Mouse (Mus musculus): ENCODE measurements around the gene Fancc.

The Fancc gene

DNA sequence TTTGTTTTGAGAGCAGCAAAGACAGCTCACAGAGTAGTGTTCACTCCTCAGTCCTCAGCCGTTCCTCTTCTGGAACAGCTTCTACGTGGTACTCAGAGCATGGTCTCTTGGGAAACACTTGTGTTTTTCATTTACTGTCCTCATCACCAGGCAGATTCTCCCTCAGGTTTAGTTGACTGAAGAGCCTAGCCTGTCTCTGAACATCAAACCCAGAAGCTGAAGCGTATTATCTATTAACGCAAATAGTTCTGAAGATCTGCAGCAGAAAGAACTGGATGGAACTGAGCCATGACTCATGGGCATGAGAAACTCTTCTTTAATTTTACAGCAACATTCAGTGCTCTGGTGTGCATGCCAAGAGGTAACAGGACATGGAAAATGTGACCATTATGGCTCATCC is 147.0 kb downstream of the Fancc start:
- ATAC-seq (ENCODE audit: low TSS enrichment): no peak

DNA sequence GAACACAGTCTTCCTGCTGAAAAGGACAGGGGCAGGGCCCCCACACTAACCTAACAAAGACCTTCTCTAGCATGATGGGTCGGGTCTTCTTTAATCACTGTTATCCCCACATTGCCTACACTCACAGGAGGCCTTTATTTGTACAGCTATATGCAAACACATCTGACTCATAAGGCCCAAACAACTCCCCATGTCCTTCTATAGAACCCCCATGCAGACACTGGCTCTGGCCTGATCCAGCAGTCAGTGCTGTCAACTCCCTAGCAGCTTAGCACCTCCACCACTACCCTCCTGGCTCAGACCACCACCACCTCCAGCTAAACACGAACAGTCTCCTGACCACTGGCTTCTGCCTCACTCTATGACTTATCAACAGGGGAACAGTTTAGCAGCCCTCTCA is 149.4 kb downstream of the Fancc start:
- ATAC-seq (ENCODE audit: low TSS enrichment): no peak

- ATAC-seq (ENCODE audit: low TSS enrichment): no peak
These were observed 151.4 kb downstream of the Fancc start for GRCm38 (mm10) chr13:63345476-63346225.

DNA sequence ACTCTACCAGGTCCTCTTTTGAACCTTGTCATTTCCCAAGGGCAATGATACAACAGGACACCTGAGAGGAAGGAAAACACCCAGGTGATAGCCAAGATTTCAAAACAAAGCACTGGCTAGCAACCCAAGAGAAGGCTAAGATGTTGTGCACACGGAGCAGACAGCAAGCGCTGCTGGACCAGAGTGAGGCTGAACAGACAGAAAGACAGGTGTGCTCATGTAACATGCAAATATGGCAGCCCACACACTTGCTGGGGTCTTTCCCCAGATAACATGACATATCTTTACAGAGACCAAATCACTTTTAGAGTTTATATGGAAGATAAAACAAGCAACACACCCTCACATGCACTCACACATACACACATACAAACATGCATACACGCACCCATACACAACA is 152.6 kb downstream of the Fancc start:
- no peak for ATAC-seq (ENCODE audit: low TSS enrichment)

DNA sequence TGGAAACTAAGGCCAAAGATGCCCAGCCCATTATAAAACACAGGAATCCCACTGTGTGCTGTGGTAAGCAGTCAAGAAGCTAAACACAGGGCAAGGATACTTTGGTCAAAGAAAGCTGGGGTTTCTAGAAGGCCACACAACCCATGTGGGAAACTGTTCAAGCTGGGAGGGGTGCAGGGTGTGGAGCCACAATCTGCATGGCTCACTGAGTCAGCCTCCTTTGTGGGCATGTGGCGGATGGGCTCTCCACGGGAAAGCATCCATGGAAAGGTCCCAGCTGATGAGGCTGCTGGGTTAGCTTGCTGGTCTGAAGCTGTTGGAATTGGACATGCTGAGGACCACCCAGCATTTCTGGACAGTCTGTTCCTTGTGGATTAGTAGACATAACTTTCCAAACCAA is 154.3 kb downstream of the Fancc start:
- no peak for ATAC-seq (ENCODE audit: low TSS enrichment)

- no peak for ATAC-seq (ENCODE audit: low TSS enrichment)
These were observed 157.1 kb downstream of the Fancc start for GRCm38 (mm10) chr13:63339946-63340345.

DNA sequence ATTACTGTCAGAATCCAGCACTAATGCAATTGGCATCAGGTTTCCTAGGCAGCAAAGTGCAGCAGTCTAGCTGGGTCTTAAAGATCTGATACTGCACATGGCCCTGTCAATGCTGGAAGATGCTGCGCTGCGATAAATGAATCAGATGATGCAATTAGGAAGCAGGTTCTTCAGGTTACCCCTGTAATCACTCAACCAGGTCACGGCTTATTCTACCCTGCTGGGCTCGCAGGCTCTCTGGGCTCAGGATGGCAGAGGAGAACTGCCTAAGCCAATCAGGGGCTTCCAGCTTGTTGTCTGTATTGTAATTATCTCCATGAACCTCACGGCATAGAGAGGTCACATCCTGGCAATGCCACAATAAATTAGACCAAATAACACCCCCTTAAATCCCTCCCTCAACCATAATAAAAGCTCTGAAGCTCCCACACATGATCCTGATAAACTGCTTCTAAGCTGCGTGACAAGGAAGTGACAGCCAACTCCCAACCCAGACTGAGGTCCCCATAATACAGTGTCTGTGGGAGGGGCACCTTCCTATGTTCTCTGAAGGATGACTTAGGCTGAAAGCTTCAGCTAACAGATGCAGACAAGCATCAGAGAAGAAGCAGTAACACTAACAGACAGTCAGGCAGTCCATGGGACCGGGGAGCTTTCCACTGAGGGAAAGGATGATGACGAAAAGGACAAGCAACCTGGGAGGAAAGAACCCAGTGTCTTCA is 159.7 kb downstream of the Fancc start:
- no peak for ATAC-seq (ENCODE audit: low TSS enrichment)

GRCm38 (mm10) chr13:63336335-63336734 is 160.7 kb downstream of the Fancc start:
- ATAC-seq (ENCODE audit: low TSS enrichment): peak; percentile 66

- peak; percentile 75 for ATAC-seq (ENCODE audit: low TSS enrichment)
These were observed 161.5 kb downstream of the Fancc start for GRCm38 (mm10) chr13:63335421-63336134.

DNA sequence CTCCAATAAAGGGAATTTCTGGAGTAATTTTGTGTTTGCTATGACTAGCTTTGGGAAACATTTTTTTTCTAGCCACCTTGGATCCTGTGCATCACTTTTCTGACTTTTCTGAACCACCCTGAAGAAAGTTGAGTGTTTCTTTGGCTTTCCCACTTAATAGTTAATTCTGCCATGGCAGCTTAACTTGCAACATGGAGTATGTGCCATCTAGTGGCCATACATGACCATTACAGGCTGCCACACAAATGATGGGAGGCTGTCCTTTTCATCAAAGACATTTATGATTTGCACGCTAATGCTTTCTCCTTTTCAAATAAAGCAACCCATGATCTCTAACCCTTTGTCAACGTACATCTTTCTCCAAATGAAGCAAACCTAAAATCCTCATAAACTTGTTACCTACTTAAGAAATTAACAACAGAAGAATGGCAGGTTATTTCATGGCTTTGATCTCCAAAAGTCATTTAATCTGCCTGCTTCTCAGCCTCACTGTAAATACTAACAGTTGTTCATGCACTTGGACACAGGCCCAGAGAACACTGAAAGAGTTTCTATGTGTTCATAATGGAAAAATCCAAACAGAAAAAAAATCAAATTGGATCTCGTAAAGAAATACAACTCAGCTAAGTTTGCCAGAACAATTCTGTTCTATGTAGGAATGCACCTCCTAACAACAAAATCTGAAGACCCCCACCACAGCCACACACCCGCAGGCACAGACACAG is 164.3 kb downstream of the Fancc start:
- ATAC-seq (ENCODE audit: low TSS enrichment): 0 out of 2 replicates have a peak, but pooled peaks have one; percentile 24

- peak; percentile 31; the same call in 1 of the 2 replicates for ATAC-seq (ENCODE audit: low TSS enrichment)
These were observed 165.7 kb downstream of the Fancc start for GRCm38 (mm10) chr13:63331379-63331778.

GRCm38 (mm10) chr13:63330236-63330860 is 166.7 kb downstream of the Fancc start:
- ATAC-seq (ENCODE audit: low TSS enrichment): peak; percentile 63

GRCm38 (mm10) chr13:63326015-63326414 is 171.1 kb downstream of the Fancc start:
- ATAC-seq (ENCODE audit: low TSS enrichment): no peak

DNA sequence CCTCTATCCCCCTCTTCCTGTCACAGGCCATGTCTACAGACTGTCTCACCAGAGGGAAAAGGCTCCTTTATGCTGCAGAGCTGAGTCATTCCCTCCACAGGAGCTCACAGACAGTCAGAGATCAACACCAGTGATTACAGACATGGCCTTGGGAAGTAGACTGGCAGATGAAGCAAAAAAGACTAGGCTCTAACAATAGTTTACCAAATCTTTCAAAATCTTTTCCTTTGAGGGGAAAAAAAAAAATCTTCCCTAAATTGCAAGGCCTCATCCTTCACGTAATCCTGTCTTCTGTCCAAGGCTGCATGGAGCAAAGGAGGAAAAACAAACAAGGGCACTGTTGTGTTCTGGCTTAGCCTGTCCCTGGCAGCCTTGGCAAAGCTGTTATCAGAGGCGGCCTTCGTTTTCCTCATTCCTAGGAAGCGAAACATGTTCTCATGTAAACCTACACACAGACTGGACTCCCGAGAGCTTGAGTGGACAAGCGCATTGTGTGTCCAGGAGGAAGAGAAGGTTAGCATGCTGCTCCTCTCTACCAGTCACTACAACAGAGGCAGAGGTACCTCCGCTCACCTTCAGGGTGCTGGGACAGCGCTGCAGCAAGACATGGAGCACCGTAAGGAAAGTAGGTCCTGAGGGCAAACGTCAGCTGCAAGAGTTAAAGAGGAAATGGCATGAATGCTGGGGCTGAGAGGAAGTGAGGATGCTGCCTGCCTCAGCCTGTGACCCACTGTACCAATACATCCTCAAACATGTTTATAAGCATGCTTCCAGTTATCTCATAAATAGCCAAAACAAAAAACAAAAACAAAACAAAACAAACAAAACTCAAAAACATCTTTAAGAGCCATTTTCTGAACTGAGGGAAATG is 171.9 kb downstream of the Fancc start:
- no peak for ATAC-seq (ENCODE audit: low TSS enrichment)

GRCm38 (mm10) chr13:63324311-63324710 is 172.8 kb downstream of the Fancc start:
- ATAC-seq (ENCODE audit: low TSS enrichment): no peak

DNA sequence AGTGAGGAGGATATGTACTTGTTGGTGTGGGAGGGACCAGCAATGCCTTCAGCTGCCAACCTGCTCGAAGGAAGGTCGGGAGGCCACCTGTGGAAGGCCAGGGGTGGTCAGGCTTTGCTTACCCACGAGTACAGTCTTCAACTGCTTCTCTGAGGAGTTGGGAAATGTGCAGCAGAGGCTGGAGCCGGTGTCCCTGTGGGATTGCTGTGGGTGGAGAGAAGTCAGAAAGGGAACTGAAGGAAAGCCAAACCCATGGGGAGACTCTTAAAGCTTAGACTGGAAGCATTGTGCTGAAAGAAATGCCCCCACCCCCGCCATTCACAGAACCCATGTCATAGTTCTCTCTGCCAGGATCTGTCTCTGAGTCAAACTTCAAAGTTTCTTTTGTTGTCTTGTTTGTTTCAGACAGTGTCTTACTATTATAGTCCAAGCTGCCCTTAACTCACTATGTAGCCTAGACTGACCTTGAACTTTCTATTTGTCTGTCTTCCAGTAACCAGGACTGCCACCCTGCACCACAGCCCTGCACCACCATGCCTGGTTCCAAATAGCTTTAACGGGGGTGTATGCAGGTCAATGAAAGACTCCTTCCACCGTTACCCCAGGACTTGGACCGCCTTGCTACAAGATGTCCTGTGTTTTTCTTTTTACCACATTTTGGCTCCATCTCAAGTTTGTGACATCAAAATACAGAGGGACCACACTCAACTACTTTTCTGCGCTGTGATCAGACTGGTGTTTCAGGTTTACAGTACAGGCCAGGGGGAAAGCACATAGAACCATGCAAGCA is 173.6 kb downstream of the Fancc start:
- peak; percentile 67 for ATAC-seq (ENCODE audit: low TSS enrichment)

GRCm38 (mm10) chr13:63322756-63323155 is 174.3 kb downstream of the Fancc start:
- peak; percentile 20 for ATAC-seq (ENCODE audit: low TSS enrichment)

- ATAC-seq (ENCODE audit: low TSS enrichment): no peak
These were observed 175.4 kb downstream of the Fancc start for GRCm38 (mm10) chr13:63321689-63322088.

DNA sequence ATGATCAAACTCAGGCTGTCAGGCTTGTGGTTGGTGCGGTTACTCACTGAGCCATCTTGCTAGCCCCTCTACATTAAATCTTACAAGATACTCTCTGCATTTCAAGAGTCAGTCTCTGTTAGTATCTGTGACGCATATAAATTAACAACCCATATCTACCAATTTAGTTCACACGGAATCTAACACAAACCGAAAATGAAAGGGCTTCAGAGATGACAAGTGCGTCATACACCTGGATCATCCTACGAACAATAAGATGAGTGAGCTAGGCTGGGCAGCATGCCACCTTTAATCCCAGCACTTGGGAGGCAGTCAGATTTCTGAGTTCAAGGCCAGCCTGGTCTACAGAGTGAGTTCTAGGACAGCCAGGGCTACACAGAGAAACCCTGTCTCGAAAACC is 177.3 kb downstream of the Fancc start:
- ATAC-seq (ENCODE audit: low TSS enrichment): no peak

- peak; percentile 58 for ATAC-seq (ENCODE audit: low TSS enrichment)
These were observed 179.4 kb downstream of the Fancc start for GRCm38 (mm10) chr13:63317681-63318104.
